Mouse (Mus musculus) cerebellum, postnatal 14 days (tissue): ENCODE data around the gene Ino80.

ENCODE experiments used
- DNase-seq, 2 experiments: peaks; one replicate each; pipeline ENCODE4 v3.0.0; 2021; ENCODE audit warnings: mixed read lengths in 2 of 2

Ino80 gene

GRCm38 (mm10) chr2:119436988-119437387 is 40.5 kb downstream of the Ino80 start:
- peak; percentile 63 to 64 for DNase-seq

DNA sequence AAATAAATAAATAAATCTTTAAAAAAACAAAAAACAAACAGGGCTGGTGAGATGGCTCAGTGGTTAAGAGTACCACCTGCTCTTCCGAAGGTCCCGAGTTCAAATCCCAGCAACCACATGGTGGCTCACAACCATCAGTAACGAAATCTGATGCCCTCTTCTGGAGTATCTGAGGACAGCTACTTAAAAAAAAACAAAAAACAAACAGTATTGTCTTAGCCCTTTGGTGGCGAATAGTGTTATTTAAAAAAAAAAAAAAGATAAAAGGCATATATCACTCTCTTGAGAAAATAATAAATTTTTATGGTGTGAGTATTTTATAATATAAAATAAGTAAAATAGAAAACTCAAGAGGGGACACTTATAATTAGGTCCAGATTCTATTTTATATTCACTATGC is 41.0 kb downstream of the Ino80 start:
- DNase-seq, result no peak

DNA sequence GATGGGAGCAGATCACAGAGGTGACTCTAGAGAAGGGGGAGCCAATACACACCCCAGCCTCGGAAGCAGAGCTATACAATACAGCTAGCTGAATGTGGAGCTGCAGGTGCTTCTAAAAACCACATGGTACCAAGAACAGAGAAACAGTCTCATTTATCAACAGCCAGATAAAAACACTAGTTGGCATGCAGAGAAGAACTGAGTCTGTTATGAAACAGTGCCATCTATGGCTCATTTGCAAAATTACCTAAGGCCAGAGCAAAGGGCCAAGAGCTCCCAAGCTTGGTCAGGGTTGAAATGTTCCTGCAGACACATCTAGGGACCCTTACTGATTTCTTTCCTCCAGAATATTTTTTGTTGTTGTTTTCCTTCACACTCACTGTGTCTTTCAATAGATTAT is 63.7 kb downstream of the Ino80 start:
- DNase-seq, result peak; percentile 58 to 72

DNA sequence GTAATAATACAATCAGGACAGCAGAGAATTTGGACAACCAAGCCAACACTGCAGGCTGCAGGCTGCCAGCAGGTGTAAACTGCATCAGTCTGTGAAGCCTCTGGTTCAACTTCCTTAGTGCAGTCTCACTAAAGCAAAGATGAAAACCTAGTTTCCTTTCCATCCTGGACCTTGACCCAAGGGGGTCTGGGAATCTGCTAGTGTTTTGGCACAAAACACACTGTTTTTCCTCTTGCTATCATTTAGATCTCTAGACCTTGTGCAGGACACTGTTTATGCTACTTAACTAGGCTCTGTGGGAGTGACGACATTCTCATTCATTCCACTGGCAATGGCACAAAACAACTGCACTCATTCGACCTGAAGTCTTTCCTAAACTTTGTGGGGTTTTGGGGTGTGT is 65.8 kb downstream of the Ino80 start:
- DNase-seq, result no peak

DNA sequence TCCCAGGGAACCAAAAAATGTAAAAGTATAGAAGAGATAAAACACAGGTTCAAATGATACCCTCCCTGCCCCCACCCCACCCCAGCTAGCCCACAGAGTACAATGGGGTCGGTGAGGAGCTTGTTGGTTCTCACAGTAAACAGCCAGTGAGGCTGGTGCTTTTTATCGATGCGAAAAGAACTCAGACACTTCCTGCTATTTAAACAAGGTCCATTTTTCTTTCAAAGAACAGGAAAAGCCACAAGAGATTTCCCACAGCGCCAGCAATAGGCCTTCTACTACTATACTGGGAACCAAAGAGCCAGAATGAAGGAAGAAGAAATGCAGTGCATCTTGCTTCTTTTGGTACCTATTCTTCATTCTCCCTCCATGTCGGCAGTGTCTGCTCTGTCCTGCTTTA is 66.5 kb downstream of the Ino80 start:
- DNase-seq, result no peak

DNA sequence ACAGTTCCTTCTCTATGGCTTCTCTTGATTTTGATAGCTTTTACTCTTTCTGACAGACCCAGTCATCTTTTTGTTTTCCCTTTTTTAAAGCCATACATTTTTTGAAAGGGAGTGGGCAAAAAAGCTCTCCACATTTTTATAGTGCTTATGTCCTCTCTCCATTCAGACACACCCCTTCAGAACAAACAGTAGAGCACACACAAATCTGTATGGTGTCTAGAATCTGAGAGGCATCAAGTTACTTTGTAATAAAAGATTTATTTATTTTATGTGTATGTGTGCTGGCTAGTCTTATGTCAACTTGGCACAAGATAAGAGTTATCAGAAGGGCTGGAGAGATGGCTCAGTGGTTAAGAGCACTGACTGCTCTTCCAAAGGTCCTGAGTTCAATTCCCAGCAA is 68.8 kb downstream of the Ino80 start:
- DNase-seq, result no peak

DNA sequence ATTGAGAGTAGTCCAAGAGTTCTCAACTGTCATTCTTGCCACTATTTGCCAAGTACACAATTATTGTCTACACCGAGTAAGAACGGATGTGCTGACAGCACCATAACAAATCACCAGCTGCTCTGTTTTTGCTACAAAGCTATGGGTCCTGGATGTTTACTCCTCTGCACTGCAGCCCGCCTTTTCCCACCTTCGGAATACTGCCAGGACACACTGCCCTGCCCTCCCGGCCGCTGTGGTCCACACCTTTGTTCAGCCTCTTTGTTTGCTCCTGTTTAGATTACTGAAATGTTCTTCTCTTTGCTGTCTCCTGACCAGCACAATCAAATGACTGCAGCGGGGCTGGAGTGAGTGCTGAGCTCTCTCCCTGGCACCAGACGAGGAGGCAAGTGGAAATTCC is 69.2 kb downstream of the Ino80 start:
- no peak for DNase-seq

DNA sequence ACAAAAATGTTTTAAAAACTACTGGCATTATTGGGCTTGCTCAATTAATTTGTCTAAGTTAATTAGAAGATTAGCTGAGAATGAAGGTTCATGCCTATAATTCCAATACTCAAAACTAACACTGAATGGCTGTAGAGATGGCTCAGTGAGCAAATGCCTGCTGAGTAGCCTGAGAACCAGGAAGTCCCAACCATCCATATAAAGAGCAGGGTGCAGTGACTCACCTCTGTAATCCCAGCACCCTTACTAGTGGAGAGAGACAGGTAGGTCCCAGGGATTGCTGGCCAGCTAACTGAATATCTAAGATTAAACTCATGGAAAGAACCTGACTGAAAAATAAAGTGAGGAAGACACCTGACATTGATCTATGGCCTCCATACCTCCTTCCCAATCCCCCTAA is 78.2 kb downstream of the Ino80 start:
- no peak for DNase-seq

DNA sequence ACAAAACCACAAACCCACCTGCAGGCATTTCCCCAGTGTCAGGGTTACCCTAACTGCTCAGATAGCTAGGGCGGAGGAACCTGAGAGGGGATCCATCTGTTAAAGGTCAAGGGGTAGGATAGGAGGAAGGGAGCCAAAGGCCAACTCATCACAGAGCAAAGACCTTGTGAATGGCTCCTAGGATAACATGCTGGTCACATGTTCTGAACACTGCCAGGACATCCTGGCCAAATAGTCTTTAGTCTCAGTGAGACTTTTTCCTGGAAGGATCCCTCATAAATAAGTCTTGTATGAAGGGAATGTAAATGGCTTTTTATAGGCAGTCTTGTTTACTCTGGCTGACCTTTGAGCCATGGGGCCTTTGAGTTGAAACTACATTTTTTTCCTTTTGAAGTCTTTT is 78.8 kb downstream of the Ino80 start:
- no peak for DNase-seq

GRCm38 (mm10) chr2:119398252-119398651 is 79.2 kb downstream of the Ino80 start:
- no peak for DNase-seq

- no peak for DNase-seq
These were observed 87.5 kb downstream of the Ino80 start for GRCm38 (mm10) chr2:119389992-119390391.

- no peak for DNase-seq
These were observed 89.2 kb downstream of the Ino80 start for GRCm38 (mm10) chr2:119388266-119388665.

DNA sequence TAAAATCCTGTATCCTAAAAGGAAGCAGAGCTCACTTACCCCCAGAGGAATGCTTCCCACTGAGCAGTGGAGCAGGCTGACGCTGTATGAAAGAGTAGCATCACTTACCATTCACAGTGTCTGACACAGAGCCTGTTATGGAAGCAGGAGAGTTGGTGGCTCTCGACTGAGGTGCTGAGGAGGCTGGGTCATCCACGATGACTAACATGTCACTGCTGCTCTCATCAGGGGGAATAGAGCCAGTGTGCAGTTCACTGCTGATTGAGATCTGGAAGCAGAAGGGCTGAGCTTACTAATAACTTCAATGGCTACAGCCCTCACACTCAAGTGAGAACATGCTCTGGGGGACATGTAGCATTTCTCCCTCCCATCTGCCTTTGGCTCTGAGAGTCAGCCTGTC is 98.0 kb downstream of the Ino80 start:
- DNase-seq, result no peak

GRCm38 (mm10) chr2:119377826-119378225 is 99.7 kb downstream of the Ino80 start:
- DNase-seq, result no peak

DNA sequence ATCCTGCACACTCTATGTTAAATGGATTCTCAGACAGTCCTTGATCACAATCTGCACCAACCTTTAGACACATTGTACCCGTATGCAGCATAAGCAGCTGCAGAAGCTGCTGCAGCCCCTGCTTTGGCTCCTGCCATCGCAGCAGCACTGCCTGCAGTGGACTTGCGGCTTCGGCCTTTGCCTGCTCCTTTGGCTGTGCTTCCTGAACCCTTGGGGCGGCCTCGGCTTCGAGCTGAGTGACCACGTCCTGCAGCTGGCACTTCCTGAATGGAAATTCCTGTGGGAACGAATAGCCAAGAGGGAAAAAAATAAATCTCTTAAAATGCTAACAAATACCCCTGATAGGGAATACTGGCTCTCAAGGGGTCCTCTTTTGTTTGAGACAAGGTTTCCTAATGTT is 100.2 kb downstream of the Ino80 start:
- no peak for DNase-seq

DNA sequence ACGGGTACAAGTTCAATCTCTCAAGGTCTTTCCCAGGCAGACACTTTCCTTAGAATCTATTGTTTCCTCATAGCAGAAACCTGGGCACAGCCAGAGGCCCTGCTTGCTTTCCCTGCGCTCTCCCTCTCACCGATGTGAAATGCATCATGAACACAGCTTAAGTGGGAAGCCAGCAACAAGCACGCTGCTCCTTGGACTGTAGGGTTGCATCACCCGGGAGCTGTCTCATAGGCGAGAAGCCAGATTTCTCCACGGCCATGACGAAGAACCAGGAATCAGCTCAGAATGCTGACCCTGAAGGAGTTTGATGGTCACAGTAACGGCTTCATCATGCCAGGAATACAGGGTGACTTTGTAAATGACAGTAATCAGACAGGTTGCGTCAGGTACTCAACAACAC is 107.4 kb downstream of the Ino80 start:
- DNase-seq, result no peak

- DNase-seq, result no peak
These were observed 110.1 kb downstream of the Ino80 start for GRCm38 (mm10) chr2:119367346-119367745.

GRCm38 (mm10) chr2:119364969-119365368 is 112.5 kb downstream of the Ino80 start:
- no peak for DNase-seq

DNA sequence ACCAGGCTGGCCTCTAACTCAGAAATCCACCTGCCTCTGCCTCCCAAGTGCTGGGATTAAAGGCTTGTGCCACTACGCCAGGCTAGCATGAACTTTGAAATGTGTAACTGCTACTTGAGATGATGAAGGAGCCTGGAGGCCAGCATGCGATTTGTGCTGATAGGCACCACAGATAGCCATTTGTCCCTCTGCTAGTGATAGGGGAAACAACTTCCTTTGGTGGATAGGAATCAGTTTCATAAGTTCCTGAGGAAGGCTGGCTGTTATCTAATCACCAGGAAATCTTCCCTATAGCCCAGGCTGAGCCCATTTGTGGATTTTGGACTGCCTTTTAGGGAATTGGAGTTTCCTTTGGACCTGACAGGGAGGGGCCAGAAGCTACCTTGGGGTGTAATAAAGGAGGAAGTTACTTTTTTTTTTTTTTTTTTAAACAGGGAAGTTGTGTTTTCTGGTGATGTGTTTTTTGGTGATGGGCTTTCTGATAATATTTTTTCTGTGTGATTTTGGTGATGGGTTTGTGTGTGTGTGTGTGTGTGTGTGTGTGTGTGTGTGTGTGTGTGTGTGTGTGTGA is 117.7 kb downstream of the Ino80 start:
- DNase-seq, result no peak

DNA sequence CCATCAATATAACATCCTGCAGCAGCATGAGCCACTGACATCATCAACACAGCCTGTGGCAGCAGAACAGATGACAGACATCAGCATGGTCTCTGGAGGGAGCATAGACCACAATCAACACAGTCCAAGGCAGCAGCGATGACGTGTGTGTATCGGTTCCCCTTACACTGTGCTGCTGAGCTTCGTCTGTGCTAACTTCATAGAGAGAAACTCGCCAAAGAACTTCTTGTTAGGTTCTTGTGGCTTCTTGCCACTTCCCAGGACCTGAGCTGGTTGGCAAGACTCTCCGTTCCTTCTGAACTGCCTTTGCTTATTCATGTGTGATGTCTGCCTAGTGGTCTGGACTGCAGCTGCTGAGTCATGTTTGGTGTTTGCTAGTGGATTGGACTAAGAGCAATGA is 119.2 kb downstream of the Ino80 start:
- DNase-seq, result no peak

DNA sequence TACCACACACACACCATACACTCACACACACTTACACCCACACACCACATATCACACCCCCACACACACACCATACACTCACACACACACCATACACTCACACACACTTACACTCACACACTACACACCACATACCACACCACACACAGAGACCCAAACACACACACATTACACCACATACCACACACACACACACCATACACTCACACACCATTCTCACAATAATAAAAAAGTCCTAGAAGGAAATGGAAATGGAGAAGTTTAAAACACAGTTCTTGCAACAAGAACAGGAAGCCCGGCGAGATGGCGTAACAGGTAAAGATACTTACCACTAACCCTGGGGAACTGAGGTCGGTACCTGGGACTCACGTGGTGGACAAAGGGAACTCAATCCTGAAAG is 120.7 kb downstream of the Ino80 start:
- no peak for DNase-seq

GRCm38 (mm10) chr2:119356310-119356709 is 121.2 kb downstream of the Ino80 start:
- no peak for DNase-seq

GRCm38 (mm10) chr2:119355651-119356050 is 121.8 kb downstream of the Ino80 start:
- DNase-seq, result peak; percentile 92 to 93

DNA sequence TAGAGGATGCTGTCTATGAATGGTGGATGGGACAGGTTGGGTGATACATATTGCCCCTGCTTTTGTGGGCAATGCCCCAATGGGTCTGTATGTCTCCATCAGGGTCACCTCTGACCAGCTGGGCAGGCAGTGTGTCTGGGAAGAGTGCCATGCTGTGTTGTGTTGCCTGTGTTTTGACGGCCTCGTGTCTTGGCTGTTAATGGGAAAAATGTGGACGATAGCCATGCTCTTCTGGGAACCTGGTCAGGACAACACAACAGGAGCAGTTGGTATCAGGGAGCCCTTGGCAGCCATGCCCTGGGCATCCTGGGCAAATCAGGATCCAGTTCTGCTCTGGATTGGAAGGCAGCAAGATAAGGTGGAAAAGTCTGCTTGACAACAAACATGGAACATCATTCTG is 122.4 kb downstream of the Ino80 start:
- DNase-seq, result peak; percentile 94

GRCm38 (mm10) chr2:119353707-119354106 is 123.8 kb downstream of the Ino80 start:
- DNase-seq, result no peak
